Mouse (Mus musculus): ENCODE results near the gene Pttg1. TPM values are rescaled to one million over a fixed set of nuclear protein-coding genes. Genes with fewer than 3 reads are reported as not detected.

Pttg1 gene
- polyA plus RNA-seq, 1 experiment from 2014 or later, result 83.4 TPM

GRCm38 (mm10) chr11:43404150-43404807 lies 21.8 kb downstream of the Pttg1 start:
- no peak overlapping the region for H3K4me3 ChIP-seq (replicated peaks)
- H3K27me3 ChIP-seq, result no peaks in the 10 kb centered on the region
- no peak overlapping the region for H3K9ac ChIP-seq
- H3K4me1 ChIP-seq, result no peaks in the 10 kb centered on the region
- H3K36me3 ChIP-seq, result no peaks in the 10 kb centered on the region
- WGBS, result 80% methylated on average over 15 of the region's 15 CpGs
- no peaks in the 10 kb centered on the region for H3K9me3 ChIP-seq (replicated peaks)
- no peak overlapping the region for H3K27ac ChIP-seq (replicated peaks)
- H3K4me2 ChIP-seq (replicated peaks), result no peak overlapping the region
- no peak for ATAC-seq (ENCODE audit: insufficient number of reproducible peaks, low FRiP score, low TSS enrichment, low read depth)

GRCm38 (mm10) chr11:43400131-43400530 lies 25.9 kb downstream of the Pttg1 start:
- no peaks in the 10 kb centered on the region for H3K27me3 ChIP-seq
- no peaks in the 10 kb centered on the region for H3K36me3 ChIP-seq
- no peak for ATAC-seq (ENCODE audit: insufficient number of reproducible peaks, low FRiP score, low TSS enrichment, low read depth)
- H3K27ac ChIP-seq (replicated peaks), result no peak overlapping the region
- WGBS, result 75% methylated on average over 1 of the region's 1 CpGs
- no peak overlapping the region for H3K4me2 ChIP-seq (replicated peaks)
- no peaks in the 10 kb centered on the region for H3K9me3 ChIP-seq (replicated peaks)
- H3K4me1 ChIP-seq, result no peaks in the 10 kb centered on the region
- H3K4me3 ChIP-seq (replicated peaks), result no peak overlapping the region
- H3K9ac ChIP-seq, result no peak overlapping the region

- no peak overlapping the region for H3K4me2 ChIP-seq (replicated peaks)
- H3K27ac ChIP-seq (replicated peaks), result no peak overlapping the region
- H3K36me3 ChIP-seq, result no peaks in the 10 kb centered on the region
- no peaks in the 10 kb centered on the region for H3K9me3 ChIP-seq (replicated peaks)
- H3K9ac ChIP-seq, result no peak overlapping the region
- WGBS, result 36% methylated on average over 4 of the region's 4 CpGs
- no peak for ATAC-seq (ENCODE audit: insufficient number of reproducible peaks, low FRiP score, low TSS enrichment, low read depth)
- H3K27me3 ChIP-seq, result no peaks in the 10 kb centered on the region
- no peaks in the 10 kb centered on the region for H3K4me1 ChIP-seq
- H3K4me3 ChIP-seq (replicated peaks), result no peak overlapping the region
Observed at GRCm38 (mm10) chr11:43399297-43399696, 26.8 kb downstream of the Pttg1 start.

- no peaks in the 10 kb centered on the region for H3K27me3 ChIP-seq
- H3K9ac ChIP-seq, result no peak overlapping the region
- H3K36me3 ChIP-seq, result no peaks in the 10 kb centered on the region
- H3K27ac ChIP-seq (replicated peaks), result no peak overlapping the region
- no peaks in the 10 kb centered on the region for H3K4me1 ChIP-seq
- no peak overlapping the region for H3K4me2 ChIP-seq (replicated peaks)
- ATAC-seq (ENCODE audit: insufficient number of reproducible peaks, low FRiP score, low TSS enrichment, low read depth), result no peak
- no peak overlapping the region for H3K4me3 ChIP-seq (replicated peaks)
- no peaks in the 10 kb centered on the region for H3K9me3 ChIP-seq (replicated peaks)
- WGBS, result 76% methylated on average over 7 of the region's 7 CpGs
Observed at GRCm38 (mm10) chr11:43396672-43397071, 29.4 kb downstream of the Pttg1 start.

- Histone ChIP-seq H3K4me1 (no peaks in the 10 kb centered on the region), H3K4me2 (replicated peaks) (no peak overlapping the region), H3K27me3 (no peaks in the 10 kb centered on the region), H3K4me3 (replicated peaks) (no peak overlapping the region), H3K9me3 (replicated peaks) (no peaks in the 10 kb centered on the region), H3K27ac (replicated peaks) (no peak overlapping the region), H3K36me3 (no peaks in the 10 kb centered on the region), H3K9ac (no peak overlapping the region)
- ATAC-seq (ENCODE audit: insufficient number of reproducible peaks, low FRiP score, low TSS enrichment, low read depth), result no peak
- 84% methylated on average over 4 of the region's 4 CpGs for WGBS
Observed at GRCm38 (mm10) chr11:43396246-43396645, 29.8 kb downstream of the Pttg1 start.

GRCm38 (mm10) chr11:43395073-43395948 lies 30.7 kb downstream of the Pttg1 start:
- Histone ChIP-seq H3K4me3 (replicated peaks) (no peak overlapping the region), H3K27me3 (no peaks in the 10 kb centered on the region), H3K9me3 (replicated peaks) (no peaks in the 10 kb centered on the region), H3K9ac (no peak overlapping the region), H3K4me2 (replicated peaks) (no peak overlapping the region), H3K36me3 (no peaks in the 10 kb centered on the region), H3K4me1 (no peaks in the 10 kb centered on the region), H3K27ac (replicated peaks) (no peak overlapping the region)
- WGBS, result 80% methylated on average over 14 of the region's 14 CpGs
- no peak for ATAC-seq (ENCODE audit: insufficient number of reproducible peaks, low FRiP score, low TSS enrichment, low read depth)

- Histone ChIP-seq H3K9ac (no peak overlapping the region), H3K4me3 (replicated peaks) (no peak overlapping the region), H3K27ac (replicated peaks) (no peak overlapping the region), H3K9me3 (replicated peaks) (no peaks in the 10 kb centered on the region), H3K36me3 (no peaks in the 10 kb centered on the region), H3K4me2 (replicated peaks) (no peak overlapping the region), H3K27me3 (no peaks in the 10 kb centered on the region), H3K4me1 (no peaks in the 10 kb centered on the region)
- WGBS, result 85% methylated on average over 4 of the region's 4 CpGs
- ATAC-seq (ENCODE audit: insufficient number of reproducible peaks, low FRiP score, low TSS enrichment, low read depth), result no peak
Observed at GRCm38 (mm10) chr11:43393325-43393724, 32.7 kb downstream of the Pttg1 start.

- H3K4me3 ChIP-seq (replicated peaks), result no peak overlapping the region
- H3K27me3 ChIP-seq, result no peaks in the 10 kb centered on the region
- no peak overlapping the region for H3K9ac ChIP-seq
- no peak overlapping the region for H3K27ac ChIP-seq (replicated peaks)
- 40% methylated on average over 2 of the region's 2 CpGs for WGBS
- no peaks in the 10 kb centered on the region for H3K4me1 ChIP-seq
- no peaks in the 10 kb centered on the region for H3K9me3 ChIP-seq (replicated peaks)
- no peak for ATAC-seq (ENCODE audit: insufficient number of reproducible peaks, low FRiP score, low TSS enrichment, low read depth)
- H3K4me2 ChIP-seq (replicated peaks), result no peak overlapping the region
- no peaks in the 10 kb centered on the region for H3K36me3 ChIP-seq
Observed at GRCm38 (mm10) chr11:43392757-43393156, 33.3 kb downstream of the Pttg1 start.

- H3K27me3 ChIP-seq, result peaks cover 12% of the 10 kb centered on the region
- H3K4me3 ChIP-seq (replicated peaks), result no peak overlapping the region
- H3K27ac ChIP-seq (replicated peaks), result no peak overlapping the region
- no peak overlapping the region for H3K4me2 ChIP-seq (replicated peaks)
- ATAC-seq (ENCODE audit: insufficient number of reproducible peaks, low FRiP score, low TSS enrichment, low read depth), result no peak
- H3K9ac ChIP-seq, result no peak overlapping the region
- H3K36me3 ChIP-seq, result no peaks in the 10 kb centered on the region
- WGBS, result 74% methylated on average over 7 of the region's 7 CpGs
- no peaks in the 10 kb centered on the region for H3K9me3 ChIP-seq (replicated peaks)
- peaks cover 12% of the 10 kb centered on the region; the same call in 1 of the 2 replicates for H3K4me1 ChIP-seq
Observed at GRCm38 (mm10) chr11:43389118-43389517, 36.9 kb downstream of the Pttg1 start.

- H3K4me3 ChIP-seq (replicated peaks), result no peak overlapping the region
- no peak overlapping the region for H3K9ac ChIP-seq
- WGBS, result 78% methylated on average over 21 of the region's 21 CpGs
- no peaks in the 10 kb centered on the region for H3K9me3 ChIP-seq (replicated peaks)
- no peak overlapping the region for H3K27ac ChIP-seq (replicated peaks)
- no peak for ATAC-seq (ENCODE audit: insufficient number of reproducible peaks, low FRiP score, low TSS enrichment, low read depth)
- H3K4me1 ChIP-seq, result peaks cover 12% of the 10 kb centered on the region; the same call in 1 of the 2 replicates
- no peak overlapping the region for H3K4me2 ChIP-seq (replicated peaks)
- H3K36me3 ChIP-seq, result no peaks in the 10 kb centered on the region
- peaks cover 12% of the 10 kb centered on the region for H3K27me3 ChIP-seq
Observed at GRCm38 (mm10) chr11:43388122-43389097, 37.6 kb downstream of the Pttg1 start.
